Mouse (Mus musculus): ENCODE data around the gene Myl3. TPM values are rescaled to one million over a fixed set of nuclear protein-coding genes. Genes with fewer than 3 reads are reported as not detected.
A peak's percentile ranks its signal among the peaks of the same experiment; 100 is the strongest.

Myl3 gene
- polyA plus RNA-seq, 1 experiment from 2014 or later = 13.8 TPM

DNA sequence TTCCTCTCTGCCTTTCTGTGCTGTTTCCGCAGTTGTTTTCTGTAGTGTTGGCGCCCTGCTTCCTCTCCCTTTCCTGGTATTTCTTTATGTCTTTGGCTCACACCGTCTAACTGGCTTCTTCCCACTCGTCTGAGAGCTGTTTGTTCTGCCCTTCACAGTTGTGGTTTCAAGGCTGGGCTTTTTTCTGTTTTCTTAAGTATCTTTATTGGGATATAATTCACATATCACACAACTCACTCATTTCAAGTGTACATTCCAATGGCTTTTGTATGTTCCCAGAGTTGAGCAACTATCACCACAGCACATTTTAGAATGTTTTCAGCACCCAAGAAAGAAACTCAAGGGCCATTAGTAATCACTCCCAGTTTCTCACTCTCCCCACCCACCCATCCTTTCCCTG is 48.8 kb downstream of the Myl3 start:
- Histone ChIP-seq H3K9me3 (ENCODE audit: low read length) (no peaks in the 10 kb centered on the region), H3K27ac (ENCODE audit: low read length) (peak overlapping the region; percentile 54; the same call in 1 of the 2 replicates), H3K4me1 (ENCODE audit: insufficient read depth, low read depth, low read length) (no peaks in the 10 kb centered on the region), H3K27me3 (replicated peaks; ENCODE audit: insufficient read depth, low read length) (no peaks in the 10 kb centered on the region), H3K4me3 (ENCODE audit: low read depth, low read length) (no peak overlapping the region), H3K36me3 (ENCODE audit: insufficient read depth, low read length) (no peaks in the 10 kb centered on the region), H3K9ac (replicated peaks; ENCODE audit: low read depth) (no peak overlapping the region), H3K4me2 (replicated peaks; ENCODE audit: low read depth, low read length) (no peak overlapping the region)
- WGBS = 36% methylated on average over 4 of the region's 4 CpGs
- ATAC-seq = peak; percentile 85
- TF ChIP-seq CTCF (IDR thresholded peaks at IDR 0.05) (no peak), EP300 (IDR thresholded peaks at IDR 0.05) (peak; percentile 70)
- peak; percentile 85 for DNase-seq (ENCODE audit: low spot score)

DNA sequence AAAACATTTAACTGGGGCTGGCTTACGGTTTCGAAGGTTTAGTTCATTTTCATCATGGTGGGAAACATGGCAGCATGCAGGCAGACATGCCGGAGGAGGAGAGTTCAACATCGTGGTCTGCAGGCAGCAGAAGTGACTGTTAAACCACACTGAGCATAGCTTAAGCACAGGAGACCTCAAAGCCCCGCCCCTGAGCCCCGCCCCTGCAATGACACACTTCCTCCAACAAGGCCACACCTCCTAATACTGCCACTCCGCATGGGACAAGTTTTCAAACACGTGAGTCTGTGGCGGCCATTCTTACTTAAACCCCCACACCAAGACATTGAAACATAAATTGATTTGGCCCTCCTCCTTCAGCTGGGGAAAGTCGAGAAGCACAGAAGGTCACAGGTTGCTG is 55.4 kb downstream of the Myl3 start:
- Histone ChIP-seq H3K4me2 (replicated peaks; ENCODE audit: low read depth, low read length) (no peak overlapping the region), H3K27ac (ENCODE audit: low read length) (no peak overlapping the region), H3K4me3 (ENCODE audit: low read depth, low read length) (no peak overlapping the region), H3K36me3 (ENCODE audit: insufficient read depth, low read length) (no peaks in the 10 kb centered on the region), H3K9ac (replicated peaks; ENCODE audit: low read depth) (no peak overlapping the region), H3K4me1 (ENCODE audit: insufficient read depth, low read depth, low read length) (no peaks in the 10 kb centered on the region), H3K27me3 (replicated peaks; ENCODE audit: insufficient read depth, low read length) (no peaks in the 10 kb centered on the region), H3K9me3 (ENCODE audit: low read length) (no peaks in the 10 kb centered on the region)
- DNase-seq (ENCODE audit: low spot score) (no peak), ATAC-seq (no peak)
- TF ChIP-seq EP300 (IDR thresholded peaks at IDR 0.05) = no peak
- no peak for TF ChIP-seq CTCF (IDR thresholded peaks at IDR 0.05)
- WGBS = 76% methylated on average over 10 of the region's 10 CpGs

GRCm38 (mm10) chr9:110797866-110798265 is 56.2 kb downstream of the Myl3 start, which contains the start of gene Prss42:
Prss42 (plus strand) TSS chr9:110798166.
- Histone ChIP-seq H3K36me3 (ENCODE audit: insufficient read depth, low read length) (no peaks in the 10 kb centered on the region), H3K4me3 (ENCODE audit: low read depth, low read length) (no peak within 1 kb of the TSS), H3K9me3 (ENCODE audit: low read length) (no peaks in the 10 kb centered on the region), H3K9ac (replicated peaks; ENCODE audit: low read depth) (no peak within 1 kb of the TSS), H3K27ac (ENCODE audit: low read length) (no peak within 1 kb of the TSS), H3K4me2 (replicated peaks; ENCODE audit: low read depth, low read length) (no peak within 1 kb of the TSS), H3K27me3 (replicated peaks; ENCODE audit: insufficient read depth, low read length) (no peaks in the 10 kb centered on the region), H3K4me1 (ENCODE audit: insufficient read depth, low read depth, low read length) (no peaks in the 10 kb centered on the region)
- TF ChIP-seq EP300 (IDR thresholded peaks at IDR 0.05) (no peak), CTCF (IDR thresholded peaks at IDR 0.05) (no peak)
- DNase-seq (ENCODE audit: low spot score) (no peak), ATAC-seq (no peak)
- 90% methylated on average over 14 of the region's 14 CpGs for WGBS

DNA sequence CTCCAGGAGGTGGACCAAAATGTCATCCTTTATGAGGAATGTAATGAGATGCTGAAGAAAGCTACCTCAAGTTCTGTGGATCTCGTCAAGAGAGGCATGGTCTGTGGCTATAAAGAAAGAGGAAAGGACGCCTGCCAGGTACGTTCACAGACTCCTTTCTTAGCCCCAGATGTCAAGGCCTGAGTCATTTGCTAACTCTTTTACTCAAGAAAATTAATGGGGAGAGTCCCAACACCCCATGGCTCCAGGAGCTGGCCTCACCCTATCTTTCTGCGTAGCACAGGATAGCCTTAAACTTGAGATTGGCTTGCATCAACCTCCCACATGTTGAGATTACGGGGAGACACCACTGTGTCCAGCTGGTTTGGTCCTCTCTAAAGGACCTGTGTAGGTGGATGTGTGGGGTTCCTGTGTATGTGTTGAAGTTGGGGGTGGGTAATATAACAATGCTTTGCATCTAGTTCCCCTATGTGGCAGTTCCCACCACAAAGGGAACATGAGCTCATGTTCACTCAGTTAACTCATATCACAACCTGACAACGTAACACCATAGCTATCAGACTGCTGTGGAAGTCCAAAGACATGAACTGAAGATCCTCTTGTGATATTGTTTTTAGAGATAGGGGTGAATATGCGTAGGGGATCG is 59.3 kb downstream of the Myl3 start:
- Histone ChIP-seq H3K9me3 (ENCODE audit: low read length) (no peaks in the 10 kb centered on the region), H3K4me1 (ENCODE audit: insufficient read depth, low read depth, low read length) (no peaks in the 10 kb centered on the region), H3K9ac (replicated peaks; ENCODE audit: low read depth) (no peak overlapping the region), H3K4me2 (replicated peaks; ENCODE audit: low read depth, low read length) (no peak overlapping the region), H3K27ac (ENCODE audit: low read length) (no peak overlapping the region), H3K4me3 (ENCODE audit: low read depth, low read length) (no peak overlapping the region), H3K36me3 (ENCODE audit: insufficient read depth, low read length) (no peaks in the 10 kb centered on the region), H3K27me3 (replicated peaks; ENCODE audit: insufficient read depth, low read length) (no peaks in the 10 kb centered on the region)
- no peak for TF ChIP-seq EP300 (IDR thresholded peaks at IDR 0.05)
- no peak for TF ChIP-seq CTCF (IDR thresholded peaks at IDR 0.05)
- DNase-seq (ENCODE audit: low spot score) = no peak
- WGBS = 83% methylated on average over 8 of the region's 8 CpGs
- no peak for ATAC-seq

GRCm38 (mm10) chr9:110803294-110803693 is 61.6 kb downstream of the Myl3 start:
- Histone ChIP-seq H3K4me1 (ENCODE audit: insufficient read depth, low read depth, low read length) (no peaks in the 10 kb centered on the region), H3K4me3 (ENCODE audit: low read depth, low read length) (no peak overlapping the region), H3K4me2 (replicated peaks; ENCODE audit: low read depth, low read length) (no peak overlapping the region), H3K9me3 (ENCODE audit: low read length) (no peaks in the 10 kb centered on the region), H3K27me3 (replicated peaks; ENCODE audit: insufficient read depth, low read length) (no peaks in the 10 kb centered on the region), H3K36me3 (ENCODE audit: insufficient read depth, low read length) (no peaks in the 10 kb centered on the region), H3K9ac (replicated peaks; ENCODE audit: low read depth) (no peak overlapping the region), H3K27ac (ENCODE audit: low read length) (no peak overlapping the region)
- ATAC-seq (no peak), DNase-seq (ENCODE audit: low spot score) (no peak)
- WGBS = 67% methylated on average over 4 of the region's 4 CpGs
- TF ChIP-seq EP300 (IDR thresholded peaks at IDR 0.05) = no peak
- no peak for TF ChIP-seq CTCF (IDR thresholded peaks at IDR 0.05)

DNA sequence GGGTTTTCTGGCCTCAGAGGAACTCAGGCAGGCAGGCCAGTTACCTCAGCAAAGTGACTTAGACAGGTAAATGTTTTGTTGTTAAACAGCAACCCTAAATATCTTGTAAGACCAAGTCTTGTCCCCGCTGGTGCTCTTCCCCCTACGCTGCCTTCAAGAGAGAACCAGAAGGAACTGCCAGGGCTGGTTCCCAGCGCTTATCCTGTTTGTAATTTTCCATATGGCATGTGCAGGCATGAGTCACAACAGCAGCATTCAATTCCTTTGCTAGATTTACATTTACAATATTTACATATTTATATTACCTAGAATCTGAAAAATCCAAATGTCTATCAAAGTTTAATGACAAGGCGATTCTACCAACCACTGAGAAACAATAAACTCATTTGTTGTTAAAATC is 68.4 kb downstream of the Myl3 start:
- H3K9ac ChIP-seq (replicated peaks; ENCODE audit: low read depth) = no peak overlapping the region
- H3K36me3 ChIP-seq (ENCODE audit: insufficient read depth, low read length) = no peaks in the 10 kb centered on the region
- H3K27ac ChIP-seq (ENCODE audit: low read length) = no peak overlapping the region
- no peaks in the 10 kb centered on the region for H3K9me3 ChIP-seq (ENCODE audit: low read length)
- DNase-seq (ENCODE audit: low spot score) (no peak), ATAC-seq (no peak)
- TF ChIP-seq CTCF (IDR thresholded peaks at IDR 0.05) = no peak
- no peak for TF ChIP-seq EP300 (IDR thresholded peaks at IDR 0.05)
- H3K4me1 ChIP-seq (ENCODE audit: insufficient read depth, low read depth, low read length) = no peaks in the 10 kb centered on the region
- no peak overlapping the region for H3K4me2 ChIP-seq (replicated peaks; ENCODE audit: low read depth, low read length)
- H3K4me3 ChIP-seq (ENCODE audit: low read depth, low read length) = no peak overlapping the region
- 77% methylated on average over 4 of the region's 4 CpGs for WGBS
- H3K27me3 ChIP-seq (replicated peaks; ENCODE audit: insufficient read depth, low read length) = no peaks in the 10 kb centered on the region

- Histone ChIP-seq H3K4me2 (replicated peaks; ENCODE audit: low read depth, low read length) (no peak within 1 kb of the TSS), H3K9ac (replicated peaks; ENCODE audit: low read depth) (no peak within 1 kb of the TSS), H3K4me1 (ENCODE audit: insufficient read depth, low read depth, low read length) (no peaks in the 10 kb centered on the region), H3K9me3 (ENCODE audit: low read length) (no peaks in the 10 kb centered on the region), H3K4me3 (ENCODE audit: low read depth, low read length) (no peak within 1 kb of the TSS), H3K36me3 (ENCODE audit: insufficient read depth, low read length) (no peaks in the 10 kb centered on the region), H3K27me3 (replicated peaks; ENCODE audit: insufficient read depth, low read length) (no peaks in the 10 kb centered on the region), H3K27ac (ENCODE audit: low read length) (no peak within 1 kb of the TSS)
- TF ChIP-seq EP300 (IDR thresholded peaks at IDR 0.05) (no peak), CTCF (IDR thresholded peaks at IDR 0.05) (no peak)
- ATAC-seq (no peak), DNase-seq (ENCODE audit: low spot score) (no peak)
- 56% methylated on average over 18 of the region's 18 CpGs for WGBS
Measured at GRCm38 (mm10) chr9:110813789-110814188, 72.1 kb downstream of the Myl3 start, which contains the start of gene Prss44. Prss44 (plus strand) TSS chr9:110813994.

Other genes with a start within 250 kb of the Myl3 start
- 22.0 and 24.0 TPM in 2 replicates for gene Setd2, start 209.3 kb upstream of the Myl3 start, polyA plus RNA-seq (2015; fragmentation: Nextera tagmentation; extraction: Ambion mirVana)
- 45.2 and 46.6 TPM in 2 replicates for gene Nradd, start 117.4 kb upstream of the Myl3 start, polyA plus RNA-seq (2015; fragmentation: Nextera tagmentation; extraction: Ambion mirVana)
- gene Nbeal2, start 87.7 kb upstream of the Myl3 start, polyA plus RNA-seq (2015; fragmentation: Nextera tagmentation; extraction: Ambion mirVana) = 6.2 and 6.6 TPM in 2 replicates
- gene Ccdc12, start 85.4 kb upstream of the Myl3 start, polyA plus RNA-seq (2015; fragmentation: Nextera tagmentation; extraction: Ambion mirVana) = 180 and 200 TPM in 2 replicates
- 19.4 and 24.4 TPM in 2 replicates for gene Pth1r, start 5.3 kb downstream of the Myl3 start, polyA plus RNA-seq (2015; fragmentation: Nextera tagmentation; extraction: Ambion mirVana)
- not detected in 2 replicates for gene Prss42, start 56.3 kb downstream of the Myl3 start, polyA plus RNA-seq (2015; fragmentation: Nextera tagmentation; extraction: Ambion mirVana)
- not detected in 2 replicates for gene Prss44, start 72.1 kb downstream of the Myl3 start, polyA plus RNA-seq (2015; fragmentation: Nextera tagmentation; extraction: Ambion mirVana)
- gene Prss43, start 84.8 kb downstream of the Myl3 start, polyA plus RNA-seq (2015; fragmentation: Nextera tagmentation; extraction: Ambion mirVana) = not detected in 2 replicates
- not detected in 2 replicates for gene Prss45, start 92.7 kb downstream of the Myl3 start, polyA plus RNA-seq (2015; fragmentation: Nextera tagmentation; extraction: Ambion mirVana)
- gene Prss46, start 102.6 kb downstream of the Myl3 start, polyA plus RNA-seq (2015; fragmentation: Nextera tagmentation; extraction: Ambion mirVana) = not detected in 2 replicates
- gene Prss50, start 116.1 kb downstream of the Myl3 start, polyA plus RNA-seq (2015; fragmentation: Nextera tagmentation; extraction: Ambion mirVana) = 0.14 and 0.20 TPM in 2 replicates
- gene Als2cl, start 138.0 kb downstream of the Myl3 start, polyA plus RNA-seq (2015; fragmentation: Nextera tagmentation; extraction: Ambion mirVana) = 13.5 and 14.4 TPM in 2 replicates
- 3.6 and 4.0 TPM in 2 replicates for gene Tmie, start 138.3 kb downstream of the Myl3 start, polyA plus RNA-seq (2015; fragmentation: Nextera tagmentation; extraction: Ambion mirVana)
- not detected in 2 replicates for gene Fam240a, start 175.0 kb downstream of the Myl3 start, polyA plus RNA-seq (2015; fragmentation: Nextera tagmentation; extraction: Ambion mirVana)
- gene Tdgf1, start 204.3 kb downstream of the Myl3 start, polyA plus RNA-seq (2015; fragmentation: Nextera tagmentation; extraction: Ambion mirVana) = 0.19 and 0.20 TPM in 2 replicates
- 1.6 and 2.2 TPM in 2 replicates for gene Lrrc2, start 209.7 kb downstream of the Myl3 start, polyA plus RNA-seq (2015; fragmentation: Nextera tagmentation; extraction: Ambion mirVana)
- gene Rtp3, start 248.7 kb downstream of the Myl3 start, polyA plus RNA-seq (2015; fragmentation: Nextera tagmentation; extraction: Ambion mirVana) = 1.7 and 3.0 TPM in 2 replicates